Mouse (Mus musculus) liver, postnatal 0 days (tissue): Measurements from ENCODE around the gene Stat3. TPM values are rescaled to one million over a fixed set of nuclear protein-coding genes. Genes with fewer than 3 reads are reported as not detected.

Experiments
- ATAC-seq: fragments of 200-750 bp; cut with Nextera tagmentation; 2 replicates; pipeline ENCODE4 v1.8.0; 2017; ENCODE audit warnings: mild to moderate bottlenecking, moderate library complexity
- DNase-seq: peaks from one replicate; pipeline ENCODE4 v3.0.0-alpha.2; 2016
- H3K27ac ChIP-seq: fragments of 300-500 bp; sonication (generic); 2 replicates; pipeline ENCODE4 v1.5.1; 2014; ENCODE audit warnings: antibody characterized with exemption, moderate library complexity, mild to moderate bottlenecking, low read depth
- H3K27me3 ChIP-seq: fragments of 300-500 bp; sonication (generic); 2 replicates; pipeline ENCODE4 v1.6.1; 2014; ENCODE audit warnings: low read length, control low read depth, mixed read lengths; ENCODE audit not compliant: insufficient read depth
- H3K36me3 ChIP-seq: fragments of 300-500 bp; sonication (generic); replicated peaks from 2 replicates; pipeline ENCODE4 v1.6.1; 2014; ENCODE audit warnings: mild to moderate bottlenecking, control low read depth, low read length, moderate library complexity, mixed read lengths; ENCODE audit not compliant: insufficient read depth
- H3K4me1 ChIP-seq: fragments of 300-500 bp; sonication (generic); 2 replicates; pipeline ENCODE4 v1.6.1; 2014; ENCODE audit warnings: antibody characterized with exemption, mild to moderate bottlenecking, control low read depth; ENCODE audit not compliant: insufficient read depth
- H3K4me2 ChIP-seq: fragments of 300-500 bp; sonication (generic); 2 replicates; pipeline ENCODE4 v1.6.1; 2014; ENCODE audit warnings: low read depth, mild to moderate bottlenecking, low read length, moderate library complexity, mixed read lengths
- H3K4me3 ChIP-seq: fragments of 300-500 bp; sonication (generic); 2 replicates; pipeline ENCODE4 v1.5.1; 2014; ENCODE audit warnings: low read depth, low read length
- H3K9ac ChIP-seq: fragments of 300-500 bp; sonication (generic); replicated peaks from 2 replicates; pipeline ENCODE4 v1.6.1; 2014; ENCODE audit warnings: mild to moderate bottlenecking, moderate library complexity
- H3K9me3 ChIP-seq: fragments of 300-500 bp; sonication (generic); 2 replicates; pipeline ENCODE4 v1.6.1; 2016; ENCODE audit warnings: mild to moderate bottlenecking, control low read depth, low read length, mixed read lengths
- CTCF ChIP-seq: sonication (generic); IDR thresholded peaks from 2 replicates; pipeline ENCODE4 v1.5.1; 2016; ENCODE audit warnings: antibody characterized with exemption, low read depth
- EP300 ChIP-seq: IDR thresholded peaks from 2 replicates; pipeline ENCODE4 v1.6.1; 2016; ENCODE audit warnings: antibody characterized with exemption, low read depth, mild to moderate bottlenecking
- WGBS: fragments of 180-500 bp; shearing (Covaris S2); extraction: QIAGEN DNeasy Blood & Tissue Kit; methylation state at CpG from one replicate; pipeline ENCODE4 v1.1.7; 2014; ENCODE audit not compliant: insufficient replicate concordance; 5-methylcytosine and 5-hydroxymethylcytosine counted together
- polyA plus RNA-seq: library from polyadenylated mRNA; unstranded; fragments of >200 nt; fragmentation: Nextera tagmentation; extraction: Ambion mirVana; gene quantifications from 2 replicates; pipeline ENCODE4 v1.2.1, GENCODE M21; 2015

Stat3 gene
- 44.9 and 53.7 TPM in 2 replicates for polyA plus RNA-seq

GRCm38 (mm10) chr11:100939512-100940151 is at the start of gene Stat3:
Gene Stat3 (minus strand): TSS chr11:100939540.
- DNase-seq (peak; percentile 100), ATAC-seq (peak; percentile 95)
- Histone ChIP-seq H3K9ac (peak within 1 kb of the TSS; percentile 99), H3K4me3 (peak within 1 kb of the TSS; percentile 96), H3K27me3 (no peaks in the 10 kb centered on the region), H3K27ac (peak within 1 kb of the TSS; percentile 99), H3K36me3 (no peaks in the 10 kb centered on the region), H3K4me1 (peaks cover 31% of the 10 kb centered on the region), H3K9me3 (no peaks in the 10 kb centered on the region; the same call in 1 of the 2 replicates), H3K4me2 (peak within 1 kb of the TSS; percentile 93)
- under 1% methylated on average over 29 of the region's 29 CpGs for WGBS
- TF ChIP-seq CTCF, result no peak
- TF ChIP-seq EP300, result peak; percentile 91

- H3K27ac ChIP-seq, result no peak overlapping the region
- H3K4me3 ChIP-seq, result no peak overlapping the region
- no peak overlapping the region for H3K4me2 ChIP-seq
- H3K27me3 ChIP-seq, result no peaks in the 10 kb centered on the region
- no peaks in the 10 kb centered on the region for H3K4me1 ChIP-seq
- DNase-seq, result no peak
- no peaks in the 10 kb centered on the region for H3K9me3 ChIP-seq
- WGBS, result 57% methylated on average over 3 of the region's 3 CpGs
- ATAC-seq, result no peak
- no peak overlapping the region for H3K9ac ChIP-seq
- TF ChIP-seq CTCF (no peak), EP300 (no peak)
- H3K36me3 ChIP-seq, result no peaks in the 10 kb centered on the region
Measured at GRCm38 (mm10) chr11:100988674-100989073, 49.3 kb upstream of the Stat3 start.

GRCm38 (mm10) chr11:100985607-100986006 is 46.3 kb upstream of the Stat3 start:
- ATAC-seq, result no peak
- no peak overlapping the region for H3K9ac ChIP-seq
- TF ChIP-seq CTCF (peak; percentile 56), EP300 (no peak)
- no peak overlapping the region for H3K4me3 ChIP-seq
- DNase-seq, result no peak
- H3K9me3 ChIP-seq, result no peaks in the 10 kb centered on the region
- H3K4me2 ChIP-seq, result no peak overlapping the region
- 65% methylated on average over 3 of the region's 3 CpGs for WGBS
- no peaks in the 10 kb centered on the region for H3K36me3 ChIP-seq
- H3K4me1 ChIP-seq, result peaks cover 3% of the 10 kb centered on the region
- H3K27ac ChIP-seq, result no peak overlapping the region
- H3K27me3 ChIP-seq, result no peaks in the 10 kb centered on the region

GRCm38 (mm10) chr11:100983778-100984131 is 44.4 kb upstream of the Stat3 start:
- TF ChIP-seq EP300, result no peak
- TF ChIP-seq CTCF, result no peak
- Histone ChIP-seq H3K9ac (no peak overlapping the region; the same call in 1 of the 2 replicates), H3K9me3 (no peaks in the 10 kb centered on the region), H3K27me3 (no peaks in the 10 kb centered on the region), H3K4me3 (no peak overlapping the region), H3K36me3 (no peaks in the 10 kb centered on the region), H3K4me1 (peaks cover 14% of the 10 kb centered on the region), H3K4me2 (no peak overlapping the region), H3K27ac (no peak overlapping the region)
- ATAC-seq (no peak), DNase-seq (no peak)
- WGBS, result 67% methylated on average over 7 of the region's 7 CpGs

DNA sequence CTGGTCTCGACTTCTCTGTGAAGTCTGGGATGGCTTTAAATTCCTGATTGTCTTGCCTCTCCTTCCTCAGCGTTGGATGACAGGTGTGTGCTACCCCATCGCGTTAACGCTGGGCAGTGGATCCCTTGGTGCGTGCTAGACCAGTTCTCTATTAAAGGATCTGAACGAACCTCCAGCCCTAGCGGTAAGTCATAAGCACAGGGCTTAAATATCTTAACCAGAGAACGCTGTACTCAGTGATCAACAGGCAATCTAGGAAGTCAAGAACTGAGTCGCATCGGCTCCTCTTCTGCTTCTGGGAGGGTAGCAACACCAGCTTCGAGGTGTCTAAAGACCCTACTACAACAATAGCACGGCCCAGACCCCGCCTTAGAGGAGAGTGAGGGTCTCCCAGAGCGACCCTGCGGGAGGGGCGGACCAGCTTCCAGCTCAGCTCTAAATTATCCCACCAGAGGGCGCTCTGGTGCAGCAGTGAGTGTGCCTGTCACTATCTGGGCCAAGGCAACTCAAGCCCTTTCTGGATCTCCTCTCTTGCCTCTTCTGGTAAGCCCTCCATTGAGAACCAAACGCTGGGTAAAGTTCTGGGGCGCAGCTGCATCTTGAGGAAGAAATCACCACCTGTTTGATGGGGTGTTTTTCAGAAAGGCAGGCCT is 43.9 kb upstream of the Stat3 start:
- peak; percentile 84 for DNase-seq
- H3K27ac ChIP-seq, result no peak overlapping the region
- 4% methylated on average over 20 of the region's 20 CpGs for WGBS
- peaks cover 14% of the 10 kb centered on the region for H3K4me1 ChIP-seq
- H3K9me3 ChIP-seq, result no peaks in the 10 kb centered on the region
- ATAC-seq, result peak; percentile 48
- peak overlapping the region; percentile 19; the same call in 1 of the 2 replicates for H3K4me3 ChIP-seq
- peak overlapping the region; percentile 72 for H3K4me2 ChIP-seq
- no peaks in the 10 kb centered on the region for H3K27me3 ChIP-seq
- TF ChIP-seq CTCF, result peak; percentile 98
- TF ChIP-seq EP300, result no peak
- peak overlapping the region; percentile 43 for H3K9ac ChIP-seq
- no peaks in the 10 kb centered on the region for H3K36me3 ChIP-seq

- Histone ChIP-seq H3K36me3 (no peaks in the 10 kb centered on the region), H3K27ac (no peak overlapping the region), H3K9ac (no peak overlapping the region), H3K4me2 (no peak overlapping the region), H3K4me3 (no peak overlapping the region), H3K9me3 (no peaks in the 10 kb centered on the region), H3K27me3 (no peaks in the 10 kb centered on the region), H3K4me1 (peaks cover 14% of the 10 kb centered on the region)
- TF ChIP-seq EP300 (no peak), CTCF (0 out of 2 replicates have a peak, but pooled peaks have one; percentile 9)
- 42% methylated on average over 8 of the region's 8 CpGs for WGBS
- no peak for DNase-seq
- ATAC-seq, result no peak
Measured at GRCm38 (mm10) chr11:100982087-100982486, 42.7 kb upstream of the Stat3 start.
